Mouse (Mus musculus) ovary, adult 2 months (tissue): ENCODE measurements around the gene 4930470P17Rik. TPM values are rescaled to one million over a fixed set of nuclear protein-coding genes. Genes with fewer than 3 reads are reported as not detected.

ENCODE experiments used
- polyA plus RNA-seq: library from polyadenylated mRNA; depleted of rRNA; stranded (reverse); fragments of >200 nt; gene quantifications from 2 replicates; pipeline ENCODE4 v1.2.3, GENCODE M21; 2012; rRNA removed

4930470P17Rik gene
- not detected in 2 replicates for polyA plus RNA-seq

GRCm38 (mm10) chr2:170601917-170602316, at the start of gene 4930470P17Rik:
Gene 4930470P17Rik, minus strand, starts transcription at chr2:170602017.

Other genes with a start within 250 kb of the 4930470P17Rik start
- 2.0 and 2.5 TPM in 2 replicates for gene Bcas1, start 174.2 kb downstream of the 4930470P17Rik start, polyA plus RNA-seq
- 4.8 and 6.8 TPM in 2 replicates for gene Pfdn4, start 105.6 kb downstream of the 4930470P17Rik start, polyA plus RNA-seq
- gene Cyp24a1, start 104.9 kb downstream of the 4930470P17Rik start, polyA plus RNA-seq = 0.03 TPM in 1 of 2 replicates, not detected in the other
- gene Dok5, start 129.8 kb upstream of the 4930470P17Rik start, polyA plus RNA-seq = 0.87 and 1.0 TPM in 2 replicates